18 mouse cellular contexts compared by ENCODE assay signal in the genomic region with DNA sequence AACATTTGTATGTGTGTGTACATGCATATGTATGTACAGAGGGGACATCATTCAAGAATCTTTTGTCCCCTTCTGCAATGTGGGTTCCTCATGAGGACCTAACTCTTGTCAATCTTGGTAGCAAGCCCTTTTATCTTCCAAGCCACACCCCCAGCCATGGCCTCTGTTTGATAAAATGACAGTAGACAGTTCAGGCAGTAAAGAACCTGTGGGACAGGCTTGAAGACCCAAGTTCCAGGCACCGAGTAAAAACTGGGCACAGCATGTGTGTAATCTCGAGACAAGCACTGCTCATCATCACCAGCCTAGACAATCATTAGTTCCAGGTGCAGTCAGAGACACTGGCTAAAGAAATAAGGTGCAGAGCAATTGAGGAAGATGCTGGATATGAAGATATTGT.
"Had no signal": no experiment of that assay in that cellular context is flagged by ENCODE, and none has a peak within 500 bp of the region (broad histone marks: within the 10 kb centered on the region; RNA-seq: fewer than 3 reads in every experiment).

No protein-coding gene starts in this region.

- H3K4me1 ChIP-seq: lung, embryonic 15.5 days; midbrain, embryonic 13.5 days; neural tube, embryonic 12.5 days had no signal

- H3K9ac ChIP-seq: liver, embryonic 15.5 days; lung, embryonic 15.5 days; midbrain, embryonic 13.5 days; midbrain, embryonic 15.5 days; neural tube, embryonic 12.5 days had no signal

- DNase-seq: lung, adult 2 months; lung, postnatal 14 days; lung, postnatal 36 days; right cerebral cortex, adult 18-20 months; right cerebral cortex, postnatal 25 days; right cerebral cortex, postnatal 4 days; spleen, adult 18-20 months; thymus, adult 18-20 months; thymus, postnatal 14 days; thymus, postnatal 36 days had no signal

- ATAC-seq: lung, postnatal 0 days; midbrain, embryonic 13.5 days; midbrain, embryonic 15.5 days had no signal

- H3K4me2 ChIP-seq: liver, embryonic 15.5 days; lung, embryonic 15.5 days; midbrain, embryonic 11.5 days; midbrain, embryonic 13.5 days; midbrain, embryonic 15.5 days; neural tube, embryonic 12.5 days had no signal

- H3K36me3 ChIP-seq: liver, embryonic 15.5 days had no signal

- H3K27ac ChIP-seq: liver, embryonic 15.5 days; lung, embryonic 15.5 days; macrophage; midbrain, embryonic 13.5 days; midbrain, embryonic 15.5 days; neural tube, embryonic 12.5 days had no signal

- H3K27me3 ChIP-seq: liver, embryonic 15.5 days; lung, embryonic 15.5 days; midbrain, embryonic 13.5 days; midbrain, embryonic 15.5 days; neural tube, embryonic 12.5 days had no signal

- H3K9me3 ChIP-seq: liver, embryonic 15.5 days; lung, embryonic 15.5 days; midbrain, embryonic 13.5 days; midbrain, embryonic 15.5 days; neural tube, embryonic 12.5 days had no signal

- H3K4me3 ChIP-seq: liver, embryonic 15.5 days; lung, embryonic 15.5 days; midbrain, embryonic 13.5 days; midbrain, embryonic 15.5 days; neural tube, embryonic 12.5 days had no signal
